Mouse (Mus musculus): ENCODE results near the gene Retreg3.

- TF ChIP-seq CTCF (IDR thresholded peaks at IDR 0.05; ENCODE audit: extremely low read depth, insufficient read depth, insufficient read length, insufficient replicate concordance): no peak
- TF ChIP-seq POLR2A (IDR thresholded peaks at IDR 0.05; ENCODE audit: low read depth, low read length): no peak
Measured at GRCm38 (mm10) chr11:101142215-101142967, 22.7 kb upstream of the Retreg3 start.
